Mouse (Mus musculus) forebrain, embryonic 11.5 days (tissue): Measurements from ENCODE around the gene Fev. TPM values are rescaled to one million over a fixed set of nuclear protein-coding genes. Genes with fewer than 3 reads are reported as not detected.
A peak's percentile ranks its signal among the peaks of the same experiment; 100 is the strongest.

Source experiments
- ATAC-seq: fragments of 200-750 bp; cut with Nextera tagmentation; replicated peaks from 2 replicates; pipeline ENCODE4 v1.8.0; 2017; ENCODE audit warnings: moderate TSS enrichment; ENCODE audit not compliant: low FRiP score
- DNase-seq: peaks from one replicate; pipeline ENCODE4 v3.0.0-alpha.2; 2017; ENCODE audit warnings: low spot score
- H3K27ac ChIP-seq: fragments of 300-500 bp; sonication (generic); 2 replicates; pipeline ENCODE4 v1.5.1; 2014; ENCODE audit warnings: low read depth, low read length
- H3K27me3 ChIP-seq: fragments of 300-500 bp; sonication (generic); 2 replicates; pipeline ENCODE4 v1.6.1; 2014; ENCODE audit warnings: mild to moderate bottlenecking, low read length, mixed read lengths; ENCODE audit not compliant: control insufficient read depth, insufficient read depth
- H3K36me3 ChIP-seq: fragments of 300-500 bp; sonication (generic); 2 replicates; pipeline ENCODE4 v1.6.1; 2014; ENCODE audit warnings: mild to moderate bottlenecking, low read length, moderate library complexity, mixed read lengths; ENCODE audit not compliant: control insufficient read depth, insufficient read depth
- H3K4me1 ChIP-seq: fragments of 300-500 bp; sonication (generic); replicated peaks from 2 replicates; pipeline ENCODE4 v1.6.1; 2014; ENCODE audit warnings: low read length, mixed read lengths; ENCODE audit not compliant: control insufficient read depth, insufficient read depth
- H3K4me2 ChIP-seq: fragments of 300-500 bp; sonication (generic); 2 replicates; pipeline ENCODE4 v1.6.1; 2014; ENCODE audit warnings: low read depth, mild to moderate bottlenecking, low read length, moderate library complexity, mixed read lengths; ENCODE audit not compliant: severe bottlenecking
- H3K4me3 ChIP-seq: fragments of 300-500 bp; sonication (generic); 2 replicates; pipeline ENCODE4 v1.5.1; 2014; ENCODE audit warnings: low read depth, low read length
- H3K9ac ChIP-seq: fragments of 300-500 bp; sonication (generic); 2 replicates; pipeline ENCODE4 v1.6.1; 2014; ENCODE audit warnings: low read length
- H3K9me3 ChIP-seq: fragments of 300-500 bp; sonication (generic); 2 replicates; pipeline ENCODE4 v1.6.1; 2016; ENCODE audit warnings: low read length, mixed read lengths; ENCODE audit not compliant: control insufficient read depth
- WGBS: fragments of 180-500 bp; shearing (Covaris S2); extraction: QIAGEN DNeasy Blood & Tissue Kit; methylation state at CpG from one replicate; pipeline ENCODE4 v1.1.7; 2014; 5-methylcytosine and 5-hydroxymethylcytosine counted together
- polyA plus RNA-seq: library from polyadenylated mRNA; unstranded; fragments of >200 nt; fragmentation: Nextera tagmentation; extraction: Ambion mirVana; gene quantifications from 2 replicates; pipeline ENCODE4 v1.2.1, GENCODE M21; 2014

The Fev gene
- not detected in 2 replicates for polyA plus RNA-seq

DNA sequence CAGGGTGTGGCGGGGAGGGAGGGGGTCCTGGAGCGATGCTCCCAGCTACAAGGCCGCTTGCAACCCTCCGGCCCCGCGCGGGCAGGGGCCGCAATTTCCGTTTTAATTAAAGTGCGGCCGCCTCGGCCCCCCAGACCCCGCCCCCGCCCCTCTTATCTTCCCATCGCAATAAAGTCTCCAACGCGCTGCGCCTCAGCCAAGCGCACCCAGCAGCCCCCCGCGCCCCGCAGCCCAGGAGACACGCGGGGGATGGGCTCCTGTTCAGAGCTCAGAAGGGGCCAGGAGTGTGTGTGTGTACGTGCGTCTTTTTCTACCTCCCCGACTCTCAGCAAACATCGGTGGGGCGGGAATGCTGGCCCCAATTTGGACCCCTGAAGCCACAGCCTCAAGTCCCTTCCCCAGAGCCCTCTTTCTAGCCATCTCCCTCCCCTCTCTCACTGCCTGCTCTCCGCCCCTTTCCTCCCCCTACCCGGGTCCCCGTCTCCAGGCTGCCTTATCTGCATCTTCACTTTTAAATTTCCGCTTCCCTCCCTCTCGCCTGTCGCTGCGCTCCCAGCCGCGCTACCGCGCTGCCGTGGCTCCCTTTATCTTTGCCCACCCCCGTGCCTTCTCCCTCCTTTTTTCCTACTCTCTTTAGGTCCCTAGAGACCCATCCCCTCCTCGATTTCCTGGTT is at the start of gene Fev:
Fev (minus strand) TSS at position 51 of the 674 bp plus-strand sequence.
- Histone ChIP-seq H3K9me3 (no peaks in the 10 kb centered on the region), H3K36me3 (no peaks in the 10 kb centered on the region), H3K27me3 (peaks cover 88% of the 10 kb centered on the region), H3K27ac (no peak within 1 kb of the TSS), H3K4me2 (peak within 1 kb of the TSS; percentile 21; the same call in 1 of the 2 replicates), H3K9ac (no peak within 1 kb of the TSS), H3K4me1 (peaks cover 12% of the 10 kb centered on the region), H3K4me3 (peak within 1 kb of the TSS; percentile 1; the same call in 1 of the 2 replicates)
- WGBS = under 1% methylated on average over 41 of the region's 43 CpGs
- DNase-seq (no peak), ATAC-seq (no peak)

DNA sequence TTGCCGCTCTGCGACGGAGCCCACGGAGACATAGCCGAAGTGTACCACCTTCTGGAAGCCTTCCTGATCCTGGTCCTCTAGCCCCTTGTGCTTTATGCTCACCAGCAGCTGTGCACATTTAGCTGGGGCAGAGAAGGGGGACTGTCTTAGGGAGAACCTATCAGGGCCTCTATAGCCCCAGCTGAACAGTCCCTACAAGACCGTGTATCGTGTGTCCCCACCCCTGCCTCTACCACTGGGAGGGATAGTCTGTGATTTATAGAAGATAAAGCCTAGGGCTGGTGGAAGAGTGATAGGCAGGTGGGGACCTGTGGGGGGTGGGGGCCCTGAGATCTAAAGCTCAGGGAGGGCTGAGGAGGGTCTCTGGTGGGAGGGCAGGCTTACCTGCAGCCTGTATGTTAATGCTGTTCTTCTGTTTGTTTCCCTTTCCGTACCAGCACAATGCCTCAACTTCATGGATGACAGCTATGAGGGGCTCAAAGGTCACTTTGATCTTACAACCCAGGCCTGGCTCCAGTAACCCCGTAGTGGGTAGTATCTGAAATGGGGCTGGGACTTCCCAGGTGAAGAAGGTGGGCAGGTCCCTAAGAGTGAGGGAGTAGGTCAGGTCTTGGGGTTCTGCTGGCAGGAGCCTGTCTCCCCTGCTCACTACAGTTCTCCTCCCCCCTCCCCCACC is 42.5 kb upstream of the Fev start:
- H3K4me2 ChIP-seq = no peak overlapping the region
- no peak overlapping the region for H3K9ac ChIP-seq
- no peak overlapping the region for H3K27ac ChIP-seq
- DNase-seq (no peak), ATAC-seq (no peak)
- no peaks in the 10 kb centered on the region for H3K27me3 ChIP-seq
- H3K4me3 ChIP-seq = no peak overlapping the region
- H3K9me3 ChIP-seq = no peaks in the 10 kb centered on the region
- no peaks in the 10 kb centered on the region for H3K4me1 ChIP-seq
- WGBS = 87% methylated on average over 9 of the region's 9 CpGs
- H3K36me3 ChIP-seq = no peaks in the 10 kb centered on the region

- WGBS = 39% methylated on average over 6 of the region's 6 CpGs
- H3K27me3 ChIP-seq = no peaks in the 10 kb centered on the region
Measured at GRCm38 (mm10) chr1:74926721-74927120, 41.5 kb upstream of the Fev start.

GRCm38 (mm10) chr1:74924464-74924863 is 39.2 kb upstream of the Fev start:
- no peak overlapping the region for H3K4me2 ChIP-seq
- no peak overlapping the region for H3K27ac ChIP-seq
- H3K27me3 ChIP-seq = no peaks in the 10 kb centered on the region
- no peaks in the 10 kb centered on the region for H3K36me3 ChIP-seq
- ATAC-seq (no peak), DNase-seq (no peak)
- no peaks in the 10 kb centered on the region for H3K4me1 ChIP-seq
- no peak overlapping the region for H3K9ac ChIP-seq
- no peak overlapping the region for H3K4me3 ChIP-seq
- WGBS = 61% methylated on average over 4 of the region's 4 CpGs
- no peaks in the 10 kb centered on the region for H3K9me3 ChIP-seq

More at GRCm38 (mm10) chr1:74926721-74927120, 41.5 kb upstream of the Fev start:
- DNase-seq (no peak), ATAC-seq (no peak)
- Histone ChIP-seq H3K4me2 (no peak overlapping the region), H3K9me3 (no peaks in the 10 kb centered on the region), H3K4me1 (no peaks in the 10 kb centered on the region), H3K36me3 (no peaks in the 10 kb centered on the region), H3K4me3 (no peak overlapping the region), H3K9ac (no peak overlapping the region), H3K27ac (no peak overlapping the region)

DNA sequence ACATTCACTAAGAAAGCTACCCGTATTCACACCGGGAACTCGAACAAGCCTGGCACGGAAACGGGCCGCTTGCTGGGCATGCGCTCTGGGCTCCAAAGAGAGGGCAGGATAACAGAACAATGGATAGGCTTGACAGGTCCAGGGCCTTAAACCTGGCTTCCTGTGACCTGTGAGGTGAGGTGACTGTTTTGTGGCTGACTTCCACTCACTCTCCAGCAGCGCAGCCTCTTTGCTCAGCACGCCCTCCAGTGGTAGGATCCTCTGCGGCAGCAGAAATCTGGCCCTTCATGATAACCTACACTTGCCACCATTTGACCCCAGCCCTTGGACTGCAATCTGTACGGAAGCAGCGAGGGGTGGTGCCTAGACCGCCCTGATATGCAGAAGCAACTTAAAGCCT is 30.5 kb upstream of the Fev start:
- H3K9me3 ChIP-seq = no peaks in the 10 kb centered on the region
- no peaks in the 10 kb centered on the region for H3K36me3 ChIP-seq
- DNase-seq (no peak), ATAC-seq (no peak)
- no peak overlapping the region for H3K27ac ChIP-seq
- 0 out of 2 replicates have a peak, but pooled peaks cover 2% of the 10 kb centered on the region for H3K4me1 ChIP-seq
- H3K4me3 ChIP-seq = no peak overlapping the region
- no peak overlapping the region for H3K9ac ChIP-seq
- H3K4me2 ChIP-seq = 0 out of 2 replicates have a peak overlapping the region, but pooled peaks have one; percentile 8
- no peaks in the 10 kb centered on the region for H3K27me3 ChIP-seq
- WGBS = 22% methylated on average over 13 of the region's 13 CpGs

GRCm38 (mm10) chr1:74902191-74902590 is 17.0 kb upstream of the Fev start:
- 25% methylated on average over 6 of the region's 6 CpGs for WGBS

DNA sequence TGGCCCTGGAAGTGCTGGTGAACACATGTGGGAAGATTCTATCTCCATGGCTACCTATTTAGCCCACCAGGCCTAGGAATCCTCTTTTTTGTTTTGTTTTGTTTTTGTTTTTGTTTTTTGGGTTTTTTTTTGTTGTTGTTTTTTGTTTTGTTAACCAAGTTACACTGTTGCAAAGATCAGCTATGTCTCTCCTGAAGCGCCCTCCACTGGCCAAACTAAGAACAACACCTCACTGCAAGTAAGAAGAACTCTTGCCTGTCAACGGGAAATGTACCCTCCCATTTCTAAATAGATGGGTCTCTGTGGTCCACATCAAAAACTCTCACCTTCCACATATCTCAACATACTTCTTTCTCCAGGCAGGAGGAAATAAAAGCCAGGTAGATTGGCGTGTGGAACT is 16.5 kb upstream of the Fev start:
- no peak for ATAC-seq
- H3K27me3 ChIP-seq = peaks cover 59% of the 10 kb centered on the region
- 7% methylated on average over 3 of the region's 3 CpGs for WGBS
- no peak overlapping the region for H3K4me3 ChIP-seq
- no peak overlapping the region for H3K27ac ChIP-seq
- H3K9ac ChIP-seq = no peak overlapping the region
- peak; percentile 80 for DNase-seq
- H3K4me2 ChIP-seq = no peak overlapping the region
- no peaks in the 10 kb centered on the region for H3K9me3 ChIP-seq
- H3K4me1 ChIP-seq = peaks cover 11% of the 10 kb centered on the region; the same call in 1 of the 2 replicates
- no peaks in the 10 kb centered on the region for H3K36me3 ChIP-seq

More at GRCm38 (mm10) chr1:74902191-74902590, 17.0 kb upstream of the Fev start:
- H3K4me1 ChIP-seq = peaks cover 11% of the 10 kb centered on the region; the same call in 1 of the 2 replicates
- no peaks in the 10 kb centered on the region for H3K36me3 ChIP-seq
- no peaks in the 10 kb centered on the region for H3K9me3 ChIP-seq
- H3K27me3 ChIP-seq = peaks cover 54% of the 10 kb centered on the region
- no peak overlapping the region for H3K27ac ChIP-seq
- DNase-seq (no peak), ATAC-seq (no peak)
- H3K4me3 ChIP-seq = no peak overlapping the region
- no peak overlapping the region for H3K4me2 ChIP-seq
- H3K9ac ChIP-seq = no peak overlapping the region

DNA sequence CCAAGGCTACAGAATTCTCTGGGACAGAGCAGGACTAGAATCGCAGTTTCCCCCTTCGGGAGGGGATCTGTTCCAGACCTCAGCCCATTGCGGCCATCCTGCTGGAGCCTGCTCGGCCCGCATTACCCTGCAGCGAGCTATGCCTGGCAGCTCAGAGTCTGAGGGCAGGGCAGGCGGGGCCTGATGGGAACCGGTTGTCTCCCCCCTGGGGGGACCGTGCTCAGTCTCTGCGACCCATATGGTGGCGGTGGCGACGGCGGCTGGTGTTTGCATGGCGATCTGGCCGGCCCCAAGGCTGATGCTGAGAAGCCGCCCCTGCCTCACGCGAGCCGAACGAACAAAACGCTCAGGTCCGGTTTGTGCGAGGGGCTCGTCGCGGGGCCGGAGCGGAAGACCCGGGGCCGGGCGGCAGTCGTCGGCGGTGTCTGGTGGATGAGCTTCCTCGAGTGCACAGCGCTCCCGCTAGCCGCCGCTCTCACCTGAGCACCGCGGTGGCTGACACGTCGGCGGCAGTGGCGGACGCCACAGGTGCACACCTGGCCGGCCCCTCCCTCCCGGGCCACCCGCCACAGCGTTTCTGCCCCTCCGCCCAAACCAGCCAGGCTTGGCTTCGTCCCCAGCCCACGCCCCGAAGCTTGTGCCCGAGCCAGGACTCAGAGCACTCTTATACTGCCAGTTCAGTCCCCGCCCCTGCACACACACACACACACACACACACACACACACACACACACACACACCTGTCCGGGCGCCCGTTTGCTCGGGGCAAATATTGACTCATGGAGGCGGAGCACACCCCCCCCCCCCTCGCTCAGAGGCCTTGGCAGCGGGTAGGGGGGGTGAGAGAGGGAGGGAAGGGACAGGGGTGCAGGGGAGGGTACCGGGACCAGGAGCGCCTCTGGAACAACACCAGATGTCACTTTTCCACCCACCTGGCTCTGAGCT is 15.4 kb upstream of the Fev start:
- peaks cover 13% of the 10 kb centered on the region; the same call in 1 of the 2 replicates for H3K4me1 ChIP-seq
- H3K4me2 ChIP-seq = peak overlapping the region; percentile 51
- no peak overlapping the region for H3K27ac ChIP-seq
- peak overlapping the region; percentile 24 for H3K4me3 ChIP-seq
- DNase-seq (no peak), ATAC-seq (no peak)
- no peaks in the 10 kb centered on the region for H3K9me3 ChIP-seq
- H3K9ac ChIP-seq = peak overlapping the region; percentile 17; the same call in 1 of the 2 replicates
- no peaks in the 10 kb centered on the region for H3K36me3 ChIP-seq
- H3K27me3 ChIP-seq = peaks cover 70% of the 10 kb centered on the region
- WGBS = under 1% methylated on average over 61 of the region's 66 CpGs
